In the genomic region with DNA sequence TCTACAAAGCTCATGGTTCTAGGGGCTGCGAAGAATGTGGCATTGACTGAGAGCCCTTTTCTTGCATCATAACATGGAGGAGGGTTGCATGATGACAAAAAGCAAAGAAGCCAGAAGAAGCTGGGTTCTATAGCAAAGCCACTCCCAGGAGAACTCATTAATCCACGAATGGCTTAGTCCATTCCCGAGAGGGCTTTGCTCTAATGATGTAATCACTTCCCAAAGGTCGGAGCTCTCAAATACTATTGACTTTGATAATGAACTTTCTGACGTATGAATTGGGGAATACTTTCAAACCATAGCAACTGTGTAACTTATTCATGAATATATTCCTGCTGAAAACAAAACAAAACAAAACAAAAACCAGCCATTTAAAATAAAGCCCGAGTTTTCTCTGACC, we compare ENCODE assay signal across 24 mouse cellular contexts. TPM values are rescaled to one million over a fixed set of nuclear protein-coding genes. Genes with fewer than 3 reads are reported as not detected.
DNase-seq lines count a peak whose midpoint lies in the region; ATAC-seq lines count a peak whose summit lies in the region.
"Had no signal": no experiment of that assay in that cellular context is flagged by ENCODE, and none has a peak within 500 bp of the region (broad histone marks: within the 10 kb centered on the region; RNA-seq: fewer than 3 reads in every experiment).

No protein-coding gene starts in this region.

- no peak overlapping the region for H3K9ac ChIP-seq in hindbrain, embryonic 14.5 days
- no peak overlapping the region for H3K9ac ChIP-seq in hindbrain, embryonic 11.5 days (ENCODE audit: low read depth, low read length)
- H3K9ac ChIP-seq in midbrain, embryonic 11.5 days (ENCODE audit: low read length), result no peak overlapping the region
- no peak overlapping the region for H3K9ac ChIP-seq in midbrain, embryonic 14.5 days (replicated peaks; ENCODE audit: low read length)
- H3K9ac ChIP-seq: embryonic facial prominence, embryonic 13.5 days; forebrain, embryonic 13.5 days; forebrain, embryonic 15.5 days; forebrain, postnatal 0 days had no signal

- no peaks in the 10 kb centered on the region for H3K4me1 ChIP-seq in hindbrain, embryonic 14.5 days (replicated peaks; ENCODE audit: control insufficient read depth, insufficient read depth, low read length)
- no peaks in the 10 kb centered on the region for H3K4me1 ChIP-seq in hindbrain, embryonic 11.5 days (replicated peaks; ENCODE audit: control insufficient read depth, insufficient read depth, low read length)
- H3K4me1 ChIP-seq in midbrain, embryonic 11.5 days (ENCODE audit: control insufficient read depth, insufficient read depth, low read length), result no peaks in the 10 kb centered on the region
- H3K4me1 ChIP-seq in midbrain, embryonic 14.5 days (ENCODE audit: control insufficient read depth, insufficient read depth, low read length), result no peaks in the 10 kb centered on the region
- H3K4me1 ChIP-seq: embryonic facial prominence, embryonic 13.5 days; forebrain, embryonic 13.5 days; forebrain, embryonic 15.5 days had no signal

- no peaks in the 10 kb centered on the region for H3K27me3 ChIP-seq in hindbrain, embryonic 14.5 days (ENCODE audit: control insufficient read depth, insufficient read depth, low read length)
- H3K27me3 ChIP-seq in hindbrain, embryonic 11.5 days (ENCODE audit: control insufficient read depth, insufficient read depth, low read length), result no peaks in the 10 kb centered on the region
- H3K27me3 ChIP-seq in midbrain, embryonic 11.5 days (ENCODE audit: control insufficient read depth, insufficient read depth, low read length), result no peaks in the 10 kb centered on the region
- H3K27me3 ChIP-seq in midbrain, embryonic 14.5 days (ENCODE audit: control insufficient read depth, insufficient read depth, low read length), result no peaks in the 10 kb centered on the region
- H3K27me3 ChIP-seq: CH12.LX; embryonic facial prominence, embryonic 13.5 days; forebrain, embryonic 15.5 days; Patski had no signal

- no peaks in the 10 kb centered on the region for H3K9me3 ChIP-seq in hindbrain, embryonic 14.5 days (ENCODE audit: control insufficient read depth, low read length)
- no peaks in the 10 kb centered on the region for H3K9me3 ChIP-seq in hindbrain, embryonic 11.5 days (ENCODE audit: control insufficient read depth, low read length)
- no peaks in the 10 kb centered on the region for H3K9me3 ChIP-seq in midbrain, embryonic 11.5 days (ENCODE audit: control insufficient read depth, low read length)
- no peaks in the 10 kb centered on the region for H3K9me3 ChIP-seq in midbrain, embryonic 14.5 days (ENCODE audit: control insufficient read depth, low read length)
- H3K9me3 ChIP-seq: embryonic facial prominence, embryonic 13.5 days; forebrain, embryonic 13.5 days; forebrain, embryonic 15.5 days; G1E had no signal

- DNase-seq in embryo, embryonic 11 days, result peak; percentile 9
- DNase-seq in embryo, embryonic 10.5 days (ENCODE audit: low spot score), result no peak
- DNase-seq in hindbrain, embryonic 14.5 days (ENCODE audit: low spot score), result peak; percentile 22
- no peak for DNase-seq in hindbrain, embryonic 11.5 days (ENCODE audit: low spot score)
- DNase-seq in midbrain, embryonic 11.5 days (ENCODE audit: low spot score, missing footprints), result no peak
- no peak for DNase-seq in midbrain, embryonic 14.5 days
- DNase-seq: adrenal gland, adult 8-10 months; adrenal gland, postnatal 14 days; adrenal gland, postnatal 36 days; B cell, adult 2 months; cerebellum, adult 11-12 months; cerebellum, adult 2 months; cerebellum, adult 9-10 months; cerebellum, postnatal 10 days; cerebellum, postnatal 25 days; forebrain, postnatal 0 days had no signal

- ATAC-seq in hindbrain, embryonic 14.5 days (ENCODE audit: low FRiP score), result no peak
- no peak for ATAC-seq in hindbrain, embryonic 11.5 days (ENCODE audit: low FRiP score)
- peak; percentile 33; the same call in 1 of the 2 replicates for ATAC-seq in midbrain, embryonic 11.5 days (ENCODE audit: low FRiP score)
- no peak for ATAC-seq in midbrain, embryonic 14.5 days (ENCODE audit: low FRiP score, low TSS enrichment)
- ATAC-seq: activated CD4-positive, CD25-positive, alpha-beta regulatory T cell, adult 4 months; CD4-positive, CD25-positive, alpha-beta regulatory T cell, adult 4 months; forebrain, embryonic 13.5 days; forebrain, embryonic 15.5 days; forebrain, postnatal 0 days; Patski had no signal

- H3K4me3 ChIP-seq in hindbrain, embryonic 14.5 days (replicated peaks; ENCODE audit: low read length), result no peak overlapping the region
- no peak overlapping the region for H3K4me3 ChIP-seq in hindbrain, embryonic 11.5 days (ENCODE audit: low read depth, low read length)
- no peak overlapping the region for H3K4me3 ChIP-seq in midbrain, embryonic 11.5 days (ENCODE audit: low read depth, low read length)
- H3K4me3 ChIP-seq in midbrain, embryonic 14.5 days (replicated peaks; ENCODE audit: low read depth, low read length), result no peak overlapping the region
- H3K4me3 ChIP-seq: embryonic facial prominence, embryonic 13.5 days; forebrain, embryonic 13.5 days; forebrain, embryonic 15.5 days had no signal

- H3K4me2 ChIP-seq in hindbrain, embryonic 14.5 days (replicated peaks), result no peak overlapping the region
- no peak overlapping the region for H3K4me2 ChIP-seq in hindbrain, embryonic 11.5 days (replicated peaks; ENCODE audit: low read depth, low read length)
- no peak overlapping the region for H3K4me2 ChIP-seq in midbrain, embryonic 11.5 days
- no peak overlapping the region for H3K4me2 ChIP-seq in midbrain, embryonic 14.5 days (ENCODE audit: low read length)
- H3K4me2 ChIP-seq: embryonic facial prominence, embryonic 13.5 days; forebrain, embryonic 13.5 days; forebrain, embryonic 15.5 days had no signal

- 57% methylated on average over 6 of the region's 6 CpGs for WGBS in hindbrain, embryonic 14.5 days
- 62% methylated on average over 6 of the region's 6 CpGs for WGBS in hindbrain, embryonic 11.5 days
- 65% methylated on average over 6 of the region's 6 CpGs for WGBS in midbrain, embryonic 11.5 days
- WGBS in midbrain, embryonic 14.5 days, result 51% methylated on average over 6 of the region's 6 CpGs

- no peaks in the 10 kb centered on the region for H3K36me3 ChIP-seq in hindbrain, embryonic 14.5 days (replicated peaks; ENCODE audit: control insufficient read depth, insufficient read depth)
- no peaks in the 10 kb centered on the region for H3K36me3 ChIP-seq in hindbrain, embryonic 11.5 days (ENCODE audit: control insufficient read depth, insufficient read depth, low read length)
- H3K36me3 ChIP-seq in midbrain, embryonic 11.5 days (ENCODE audit: control insufficient read depth, insufficient read depth, low read length), result no peaks in the 10 kb centered on the region
- H3K36me3 ChIP-seq in midbrain, embryonic 14.5 days (ENCODE audit: control insufficient read depth, insufficient read depth, low read length), result no peaks in the 10 kb centered on the region
- H3K36me3 ChIP-seq: embryonic facial prominence, embryonic 13.5 days; forebrain, embryonic 15.5 days; G1E had no signal

- H3K27ac ChIP-seq in hindbrain, embryonic 14.5 days, result no peak overlapping the region
- no peak overlapping the region for H3K27ac ChIP-seq in hindbrain, embryonic 11.5 days (ENCODE audit: low read depth, low read length)
- no peak overlapping the region for H3K27ac ChIP-seq in midbrain, embryonic 11.5 days (ENCODE audit: low read depth, low read length)
- H3K27ac ChIP-seq in midbrain, embryonic 14.5 days (replicated peaks; ENCODE audit: low read depth, low read length), result no peak overlapping the region
- H3K27ac ChIP-seq: embryonic facial prominence, embryonic 13.5 days; forebrain, embryonic 13.5 days; forebrain, embryonic 15.5 days had no signal

RNA-seq across cellular contexts. Expression of a gene that starts 27.7 kb away (rescaled TPM):
- 27.4 and 27.6 TPM in 2 replicates for polyA plus RNA-seq in hindbrain, embryonic 14.5 days (2014; fragmentation: Nextera tagmentation; extraction: Ambion mirVana)
- 34.4 and 37.6 TPM in 2 replicates for polyA plus RNA-seq in hindbrain, embryonic 11.5 days (2014; fragmentation: Nextera tagmentation; extraction: Ambion mirVana)
- 32.8 and 39.2 TPM in 2 replicates for polyA plus RNA-seq in midbrain, embryonic 11.5 days (2014; fragmentation: Nextera tagmentation; extraction: Ambion mirVana)
- 29.5 and 35.4 TPM in 2 replicates for polyA plus RNA-seq in midbrain, embryonic 14.5 days (2014; fragmentation: Nextera tagmentation; extraction: Ambion mirVana)
- polyA plus RNA-seq: G1E had no signal

RNA-seq across cellular contexts. Expression of a gene that starts 49.5 kb away (rescaled TPM):
- 1.6 and 2.6 TPM in 2 replicates for polyA plus RNA-seq in hindbrain, embryonic 14.5 days (2014; fragmentation: Nextera tagmentation; extraction: Ambion mirVana)
- polyA plus RNA-seq in hindbrain, embryonic 11.5 days (2014; fragmentation: Nextera tagmentation; extraction: Ambion mirVana), result 23.5 and 26.8 TPM in 2 replicates
- 8.6 and 9.0 TPM in 2 replicates for polyA plus RNA-seq in midbrain, embryonic 11.5 days (2014; fragmentation: Nextera tagmentation; extraction: Ambion mirVana)
- 0.50 and 0.86 TPM in 2 replicates for polyA plus RNA-seq in midbrain, embryonic 14.5 days (2014; fragmentation: Nextera tagmentation; extraction: Ambion mirVana)
- polyA plus RNA-seq: activated CD4-positive, CD25-positive, alpha-beta regulatory T cell, adult 4 months; CD4-positive, CD25-positive, alpha-beta regulatory T cell, adult 4 months; G1E; Patski had no signal

Comparison
In these comparisons a context has a peak if more than half of its experiments do, and no peak if none do; other contexts are left out.
1. DNase-seq: peak in embryo, embryonic 11 days (single experiment) and hindbrain, embryonic 14.5 days (single experiment); none in embryo, embryonic 10.5 days (single experiment), hindbrain, embryonic 11.5 days (single experiment), midbrain, embryonic 11.5 days (single experiment) and midbrain, embryonic 14.5 days (single experiment).